Mouse (Mus musculus) left cerebral cortex, adult 11 months (tissue): ENCODE results near the gene Olfr658.

Source experiments
- DNase-seq: peaks from one replicate; pipeline ENCODE4 v3.0.0; 2022; ENCODE audit warnings: low spot score

The Olfr658 gene

GRCm38 (mm10) chr7:104646841-104647482 lies at the start of gene Olfr658:
Gene Olfr658 (minus strand): TSS chr7:104647305.
- peak; percentile 4 for DNase-seq

GRCm38 (mm10) chr7:104686201-104686600 lies 39.1 kb upstream of the Olfr658 start, which contains the start of gene Olfr661:
Gene Olfr661 (plus strand): TSS chr7:104686501.
- no peak for DNase-seq

GRCm38 (mm10) chr7:104666453-104666852 lies 19.3 kb upstream of the Olfr658 start, which contains the start of gene Olfr659:
Gene Olfr659 (plus strand): TSS chr7:104666753.
- DNase-seq, result no peak

GRCm38 (mm10) chr7:104624494-104624893 lies 22.6 kb downstream of the Olfr658 start, which contains the start of gene Olfr657:
Gene Olfr657 (plus strand): TSS chr7:104624794.
- DNase-seq, result no peak

GRCm38 (mm10) chr7:104613655-104614054 lies 33.5 kb downstream of the Olfr658 start, which contains the start of gene Olfr656:
Gene Olfr656 (plus strand): TSS chr7:104613955.
- DNase-seq, result no peak

GRCm38 (mm10) chr7:104604727-104605126 lies 42.4 kb downstream of the Olfr658 start:
- DNase-seq, result no peak

- DNase-seq, result no peak
Observed at GRCm38 (mm10) chr7:104603173-104603572, 43.9 kb downstream of the Olfr658 start.

- DNase-seq, result no peak
Observed at GRCm38 (mm10) chr7:104601679-104602078, 45.4 kb downstream of the Olfr658 start, which contains the start of gene Olfr655. Gene Olfr655 (minus strand): TSS chr7:104601779.
